Mouse (Mus musculus) liver, embryonic 15.5 days (tissue): ENCODE data around the gene Mfng. TPM values are rescaled to one million over a fixed set of nuclear protein-coding genes. Genes with fewer than 3 reads are reported as not detected.

Experiments used
- ATAC-seq: fragments of 200-750 bp; cut with Nextera tagmentation; 2 replicates; pipeline ENCODE4 v1.8.0; 2017; ENCODE audit warnings: moderate number of reproducible peaks, mild to moderate bottlenecking, moderate library complexity; ENCODE audit not compliant: insufficient read depth
- H3K27ac ChIP-seq: fragments of 300-500 bp; sonication (generic); replicated peaks from 2 replicates; pipeline ENCODE4 v1.5.1; 2015; ENCODE audit warnings: mild to moderate bottlenecking, inconsistent platforms
- H3K27me3 ChIP-seq: fragments of 300-500 bp; sonication (generic); 2 replicates; pipeline ENCODE4 v1.6.1; 2015; ENCODE audit warnings: mild to moderate bottlenecking, inconsistent platforms
- H3K36me3 ChIP-seq: fragments of 300-500 bp; sonication (generic); replicated peaks from 2 replicates; pipeline ENCODE4 v1.6.1; 2015; ENCODE audit warnings: moderate library complexity, mild to moderate bottlenecking, inconsistent platforms
- H3K4me1 ChIP-seq: fragments of 300-500 bp; sonication (generic); replicated peaks from 2 replicates; pipeline ENCODE4 v1.6.1; 2015; ENCODE audit warnings: inconsistent platforms
- H3K4me2 ChIP-seq: fragments of 300-500 bp; sonication (generic); 2 replicates; pipeline ENCODE4 v1.6.1; 2015; ENCODE audit warnings: moderate library complexity, mild to moderate bottlenecking, inconsistent platforms
- H3K4me3 ChIP-seq: fragments of 300-500 bp; sonication (generic); replicated peaks from 2 replicates; pipeline ENCODE4 v1.5.1; 2015; ENCODE audit warnings: mild to moderate bottlenecking, inconsistent platforms
- H3K9ac ChIP-seq: fragments of 300-500 bp; sonication (generic); 2 replicates; pipeline ENCODE4 v1.6.1; 2015; ENCODE audit warnings: moderate library complexity, mild to moderate bottlenecking, inconsistent platforms
- H3K9me3 ChIP-seq: fragments of 300-500 bp; sonication (generic); replicated peaks from 2 replicates; pipeline ENCODE4 v1.6.1; 2016; ENCODE audit warnings: inconsistent platforms
- WGBS: fragments of 180-500 bp; shearing (Covaris S2); methylation state at CpG from one replicate; pipeline ENCODE4 v1.1.7; 2015; ENCODE audit warnings: mixed read lengths; ENCODE audit not compliant: insufficient replicate concordance; 5-methylcytosine and 5-hydroxymethylcytosine counted together
- polyA plus RNA-seq: library from polyadenylated mRNA; unstranded; fragments of >200 nt; fragmentation: Nextera tagmentation; extraction: Ambion mirVana; gene quantifications from 2 replicates; pipeline ENCODE4 v1.2.1, GENCODE M21; 2015

Gene Mfng
- polyA plus RNA-seq, 1 experiment from 2014 or later = 4.6 TPM

- WGBS = 71% methylated on average over 6 of the region's 6 CpGs
Measured at GRCm38 (mm10) chr15:78758132-78758531, 15.1 kb downstream of the Mfng start.

GRCm38 (mm10) chr15:78755966-78756725, 17.1 kb downstream of the Mfng start:
- no peaks in the 10 kb centered on the region for H3K27me3 ChIP-seq
- H3K4me3 ChIP-seq = no peak overlapping the region
- WGBS = 71% methylated on average over 12 of the region's 12 CpGs
- H3K9me3 ChIP-seq = no peaks in the 10 kb centered on the region
- H3K36me3 ChIP-seq = no peaks in the 10 kb centered on the region
- no peak for ATAC-seq
- no peak overlapping the region for H3K4me2 ChIP-seq
- no peaks in the 10 kb centered on the region for H3K4me1 ChIP-seq
- no peak overlapping the region for H3K27ac ChIP-seq
- no peak overlapping the region for H3K9ac ChIP-seq

More at GRCm38 (mm10) chr15:78758132-78758531, 15.1 kb downstream of the Mfng start:
- no peak overlapping the region for H3K27ac ChIP-seq
- H3K9me3 ChIP-seq = no peaks in the 10 kb centered on the region
- no peaks in the 10 kb centered on the region for H3K36me3 ChIP-seq
- H3K4me2 ChIP-seq = no peak overlapping the region
- no peak overlapping the region for H3K9ac ChIP-seq
- ATAC-seq = no peak
- H3K27me3 ChIP-seq = no peaks in the 10 kb centered on the region
- H3K4me1 ChIP-seq = no peaks in the 10 kb centered on the region
- no peak overlapping the region for H3K4me3 ChIP-seq

GRCm38 (mm10) chr15:78755226-78755625, 18.0 kb downstream of the Mfng start:
- H3K9me3 ChIP-seq = no peaks in the 10 kb centered on the region
- H3K27me3 ChIP-seq = no peaks in the 10 kb centered on the region
- no peaks in the 10 kb centered on the region for H3K4me1 ChIP-seq
- H3K4me2 ChIP-seq = no peak overlapping the region
- H3K27ac ChIP-seq = no peak overlapping the region
- H3K36me3 ChIP-seq = no peaks in the 10 kb centered on the region
- ATAC-seq = no peak
- H3K4me3 ChIP-seq = no peak overlapping the region
- WGBS = 40% methylated on average over 3 of the region's 3 CpGs
- no peak overlapping the region for H3K9ac ChIP-seq

GRCm38 (mm10) chr15:78754144-78754543, 19.1 kb downstream of the Mfng start:
- no peak for ATAC-seq
- Histone ChIP-seq H3K9ac (no peak overlapping the region), H3K27ac (no peak overlapping the region), H3K27me3 (no peaks in the 10 kb centered on the region), H3K9me3 (no peaks in the 10 kb centered on the region), H3K36me3 (no peaks in the 10 kb centered on the region), H3K4me1 (no peaks in the 10 kb centered on the region), H3K4me3 (no peak overlapping the region), H3K4me2 (no peak overlapping the region)
- WGBS = 24% methylated on average over 5 of the region's 5 CpGs

GRCm38 (mm10) chr15:78752991-78753390, 20.3 kb downstream of the Mfng start:
- Histone ChIP-seq H3K4me1 (no peaks in the 10 kb centered on the region), H3K4me3 (no peak overlapping the region), H3K36me3 (no peaks in the 10 kb centered on the region), H3K27me3 (no peaks in the 10 kb centered on the region), H3K4me2 (no peak overlapping the region), H3K9me3 (no peaks in the 10 kb centered on the region), H3K9ac (no peak overlapping the region), H3K27ac (no peak overlapping the region)
- ATAC-seq = no peak

- H3K9ac ChIP-seq = no peak overlapping the region
- no peaks in the 10 kb centered on the region for H3K36me3 ChIP-seq
- H3K4me3 ChIP-seq = no peak overlapping the region
- H3K4me2 ChIP-seq = no peak overlapping the region
- H3K9me3 ChIP-seq = no peaks in the 10 kb centered on the region
- no peaks in the 10 kb centered on the region for H3K27me3 ChIP-seq
- WGBS = 56% methylated on average over 6 of the region's 6 CpGs
- no peak overlapping the region for H3K27ac ChIP-seq
- no peak for ATAC-seq
- no peaks in the 10 kb centered on the region for H3K4me1 ChIP-seq
Measured at GRCm38 (mm10) chr15:78750608-78751350, 22.5 kb downstream of the Mfng start.

GRCm38 (mm10) chr15:78749855-78750254, 23.4 kb downstream of the Mfng start:
- WGBS = 65% methylated on average over 5 of the region's 5 CpGs
- Histone ChIP-seq H3K36me3 (no peaks in the 10 kb centered on the region), H3K27me3 (no peaks in the 10 kb centered on the region), H3K9ac (no peak overlapping the region), H3K4me2 (no peak overlapping the region), H3K9me3 (no peaks in the 10 kb centered on the region), H3K4me1 (no peaks in the 10 kb centered on the region), H3K4me3 (no peak overlapping the region), H3K27ac (no peak overlapping the region)
- ATAC-seq = no peak

- Histone ChIP-seq H3K9ac (no peak overlapping the region), H3K4me2 (no peak overlapping the region), H3K27me3 (no peaks in the 10 kb centered on the region; the same call in 1 of the 2 replicates), H3K36me3 (no peaks in the 10 kb centered on the region), H3K4me1 (no peaks in the 10 kb centered on the region), H3K9me3 (no peaks in the 10 kb centered on the region), H3K27ac (no peak overlapping the region), H3K4me3 (no peak overlapping the region)
- no peak for ATAC-seq
- WGBS = 4% methylated on average over 5 of the region's 5 CpGs
Measured at GRCm38 (mm10) chr15:78744206-78744605, 29.1 kb downstream of the Mfng start.

GRCm38 (mm10) chr15:78742831-78743230, 30.4 kb downstream of the Mfng start:
- no peak overlapping the region for H3K4me3 ChIP-seq
- no peaks in the 10 kb centered on the region for H3K9me3 ChIP-seq
- no peak overlapping the region for H3K4me2 ChIP-seq
- WGBS = 80% methylated on average over 8 of the region's 10 CpGs
- H3K4me1 ChIP-seq = no peaks in the 10 kb centered on the region
- ATAC-seq = no peak
- H3K27ac ChIP-seq = no peak overlapping the region
- no peaks in the 10 kb centered on the region for H3K36me3 ChIP-seq
- no peak overlapping the region for H3K9ac ChIP-seq
- H3K27me3 ChIP-seq = no peaks in the 10 kb centered on the region; the same call in 1 of the 2 replicates

GRCm38 (mm10) chr15:78740662-78741061, 32.6 kb downstream of the Mfng start:
- no peaks in the 10 kb centered on the region for H3K4me1 ChIP-seq
- peaks cover 18% of the 10 kb centered on the region for H3K27me3 ChIP-seq
- no peaks in the 10 kb centered on the region for H3K9me3 ChIP-seq
- 19% methylated on average over 12 of the region's 12 CpGs for WGBS
- no peaks in the 10 kb centered on the region for H3K36me3 ChIP-seq
- no peak overlapping the region for H3K9ac ChIP-seq
- H3K4me2 ChIP-seq = no peak overlapping the region
- H3K4me3 ChIP-seq = no peak overlapping the region
- no peak overlapping the region for H3K27ac ChIP-seq
- no peak for ATAC-seq

- H3K4me1 ChIP-seq = no peaks in the 10 kb centered on the region
- ATAC-seq = no peak
- H3K27ac ChIP-seq = no peak overlapping the region
- no peaks in the 10 kb centered on the region for H3K36me3 ChIP-seq
- no peaks in the 10 kb centered on the region for H3K9me3 ChIP-seq
- no peak overlapping the region for H3K4me3 ChIP-seq
- H3K4me2 ChIP-seq = no peak overlapping the region
- H3K27me3 ChIP-seq = peaks cover 24% of the 10 kb centered on the region
- no peak overlapping the region for H3K9ac ChIP-seq
- WGBS = 34% methylated on average over 6 of the region's 6 CpGs
Measured at GRCm38 (mm10) chr15:78737146-78737545, 36.1 kb downstream of the Mfng start.
